Mouse (Mus musculus): ENCODE data around the gene Nhsl1.

GRCm38 (mm10) chr10:18329096-18330038, 10.6 kb downstream of the Nhsl1 start:
- TF ChIP-seq CTCF (IDR thresholded peaks at IDR 0.05; ENCODE audit: control insufficient read depth, insufficient read depth, insufficient replicate concordance, low read depth, low read length), result no peak
- no peak for TF ChIP-seq POLR2A (IDR thresholded peaks at IDR 0.05; ENCODE audit: control insufficient read depth, low read depth, low read length)

All from testis, adult 2 months (tissue).